Mouse (Mus musculus) macrophage (primary cell): ENCODE data around the gene Rgs3. TPM values are rescaled to one million over a fixed set of nuclear protein-coding genes. Genes with fewer than 3 reads are reported as not detected.

Experiments used
- H3K27ac ChIP-seq: fragments of 350-480 bp; formaldehyde crosslinking; 2 replicates; pipeline ENCODE4 v1.9.0; 2021
- H3K36me3 ChIP-seq: fragments of 350-480 bp; formaldehyde crosslinking; 2 replicates; pipeline ENCODE4 v1.9.0; 2021; ENCODE audit errors: inconsistent target
- H3K4me3 ChIP-seq: fragments of 350-480 bp; formaldehyde crosslinking; 2 replicates; pipeline ENCODE4 v1.9.0; 2021; ENCODE audit errors: inconsistent target
- H3K79me2 ChIP-seq: fragments of 350-480 bp; formaldehyde crosslinking; 2 replicates; pipeline ENCODE4 v1.9.0; 2021; ENCODE audit errors: inconsistent target
- WGBS: methylation state at CpG from one replicate; pipeline ENCODE4 v1.1.7; 2026; ENCODE audit warnings: inconsistent platforms; ENCODE audit not compliant: missing documents; 5-methylcytosine and 5-hydroxymethylcytosine counted together
- polyA plus RNA-seq: library from polyadenylated mRNA; stranded (reverse); fragments of 250-400 nt; gene quantifications from 3 replicates; pipeline ENCODE4 v1.2.4, GENCODE M21; 2018; ENCODE audit warnings: inconsistent platforms

The Rgs3 gene
- polyA plus RNA-seq, 1 experiment from 2014 or later, result 17.4 TPM

- Histone ChIP-seq H3K27ac (no peak overlapping the region), H3K4me3 (no peak overlapping the region), H3K79me2 (no peaks in the 10 kb centered on the region), H3K36me3 (no peaks in the 10 kb centered on the region)
- WGBS, result 74% methylated on average over 4 of the region's 4 CpGs
Observed at GRCm38 (mm10) chr4:62637856-62638604, 78.4 kb downstream of the Rgs3 start.

- H3K27ac ChIP-seq, result no peak overlapping the region
- H3K79me2 ChIP-seq, result no peaks in the 10 kb centered on the region
- WGBS, result 72% methylated on average over 15 of the region's 15 CpGs
- H3K36me3 ChIP-seq, result no peaks in the 10 kb centered on the region
- H3K4me3 ChIP-seq, result no peak overlapping the region
Observed at GRCm38 (mm10) chr4:62640496-62641229, 81.0 kb downstream of the Rgs3 start.

- no peaks in the 10 kb centered on the region for H3K79me2 ChIP-seq
- no peak overlapping the region for H3K4me3 ChIP-seq
- H3K36me3 ChIP-seq, result no peaks in the 10 kb centered on the region
- no peak overlapping the region for H3K27ac ChIP-seq
- 39% methylated on average over 11 of the region's 11 CpGs for WGBS
Observed at GRCm38 (mm10) chr4:62641230-62641589, 81.6 kb downstream of the Rgs3 start.

GRCm38 (mm10) chr4:62641656-62642055 is 82.0 kb downstream of the Rgs3 start:
- 88% methylated on average over 3 of the region's 3 CpGs for WGBS
- H3K36me3 ChIP-seq, result no peaks in the 10 kb centered on the region
- H3K79me2 ChIP-seq, result no peaks in the 10 kb centered on the region
- no peak overlapping the region for H3K27ac ChIP-seq
- H3K4me3 ChIP-seq, result no peak overlapping the region

- Histone ChIP-seq H3K27ac (no peak overlapping the region), H3K36me3 (no peaks in the 10 kb centered on the region), H3K79me2 (no peaks in the 10 kb centered on the region), H3K4me3 (no peak overlapping the region)
- WGBS, result 92% methylated on average over 8 of the region's 8 CpGs
Observed at GRCm38 (mm10) chr4:62643401-62643800, 83.8 kb downstream of the Rgs3 start.

GRCm38 (mm10) chr4:62644031-62644793 is 84.6 kb downstream of the Rgs3 start:
- no peaks in the 10 kb centered on the region for H3K79me2 ChIP-seq
- WGBS, result 94% methylated on average over 11 of the region's 11 CpGs
- H3K4me3 ChIP-seq, result no peak overlapping the region
- H3K27ac ChIP-seq, result no peak overlapping the region
- H3K36me3 ChIP-seq, result no peaks in the 10 kb centered on the region

- Histone ChIP-seq H3K27ac (no peak overlapping the region), H3K79me2 (no peaks in the 10 kb centered on the region), H3K36me3 (no peaks in the 10 kb centered on the region), H3K4me3 (no peak overlapping the region)
- WGBS, result 84% methylated on average over 9 of the region's 9 CpGs
Observed at GRCm38 (mm10) chr4:62646556-62647248, 87.1 kb downstream of the Rgs3 start.

GRCm38 (mm10) chr4:62648848-62649247 is 89.2 kb downstream of the Rgs3 start:
- no peaks in the 10 kb centered on the region for H3K79me2 ChIP-seq
- no peaks in the 10 kb centered on the region for H3K36me3 ChIP-seq
- H3K4me3 ChIP-seq, result no peak overlapping the region
- H3K27ac ChIP-seq, result no peak overlapping the region
- 77% methylated on average over 3 of the region's 3 CpGs for WGBS

- WGBS, result 95% methylated on average over 8 of the region's 8 CpGs
- Histone ChIP-seq H3K27ac (no peak overlapping the region), H3K79me2 (no peaks in the 10 kb centered on the region), H3K4me3 (no peak overlapping the region), H3K36me3 (no peaks in the 10 kb centered on the region)
Observed at GRCm38 (mm10) chr4:62649536-62650230, 90.0 kb downstream of the Rgs3 start.

- Histone ChIP-seq H3K4me3 (no peak overlapping the region), H3K27ac (no peak overlapping the region), H3K79me2 (no peaks in the 10 kb centered on the region), H3K36me3 (no peaks in the 10 kb centered on the region)
- 74% methylated on average over 7 of the region's 7 CpGs for WGBS
Observed at GRCm38 (mm10) chr4:62651179-62651760, 91.6 kb downstream of the Rgs3 start.

- Histone ChIP-seq H3K4me3 (no peak overlapping the region), H3K27ac (no peak overlapping the region), H3K36me3 (no peaks in the 10 kb centered on the region), H3K79me2 (no peaks in the 10 kb centered on the region)
- 97% methylated on average over 3 of the region's 4 CpGs for WGBS
Observed at GRCm38 (mm10) chr4:62652215-62652614, 92.6 kb downstream of the Rgs3 start.

- no peak overlapping the region for H3K4me3 ChIP-seq
- H3K79me2 ChIP-seq, result no peaks in the 10 kb centered on the region
- H3K36me3 ChIP-seq, result no peaks in the 10 kb centered on the region
- WGBS, result 81% methylated on average over 11 of the region's 12 CpGs
- H3K27ac ChIP-seq, result no peak overlapping the region
Observed at GRCm38 (mm10) chr4:62652921-62653757, 93.5 kb downstream of the Rgs3 start.
